Mouse (Mus musculus) testis, postnatal 14 days (tissue): ENCODE results near the gene Reep1.
A peak's percentile ranks its signal among the peaks of the same experiment; 100 is the strongest.

Experiments used
- DNase-seq: peaks from one replicate; pipeline ENCODE4 v3.0.0; 2021; ENCODE audit warnings: low spot score

The Reep1 gene

DNA sequence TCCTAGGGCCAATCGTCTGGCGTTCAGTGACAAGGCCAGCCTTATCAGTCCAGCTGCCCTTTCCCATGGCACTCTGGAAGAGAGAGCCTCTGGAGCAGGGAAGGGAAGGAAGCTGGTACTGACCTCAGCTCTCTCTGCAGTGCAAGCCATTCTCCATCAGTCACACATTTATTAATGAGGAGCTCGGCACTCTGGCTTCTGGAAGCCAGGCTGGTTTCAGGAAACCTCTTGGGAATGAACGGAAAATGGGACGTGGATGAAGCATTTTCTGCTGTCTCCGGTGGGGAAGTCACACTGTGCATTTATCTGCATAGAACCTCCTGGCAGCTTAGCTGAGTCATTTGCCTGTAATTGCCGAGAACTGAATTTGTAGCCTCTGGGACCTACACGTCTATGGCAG lies 29.8 kb downstream of the Reep1 start:
- DNase-seq = no peak

DNA sequence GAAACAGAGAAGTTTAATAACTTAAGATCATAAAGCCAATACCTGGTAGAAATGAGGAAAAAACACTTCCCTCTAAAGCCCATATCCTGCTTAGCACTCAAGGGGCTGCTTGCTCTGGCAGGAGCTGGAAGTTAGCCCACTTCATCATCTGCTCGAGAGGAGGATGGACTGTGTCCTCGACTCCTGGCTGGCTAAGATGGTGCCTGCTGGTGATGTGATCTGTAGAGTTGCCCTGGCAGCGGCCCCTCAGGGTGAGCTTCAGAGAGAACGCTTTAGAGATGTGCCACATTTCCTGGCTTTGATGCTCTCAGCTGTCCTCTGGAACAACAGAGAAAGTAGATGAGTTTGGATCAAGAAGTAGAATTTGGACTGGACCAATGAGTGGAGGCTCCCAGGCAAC lies 31.2 kb downstream of the Reep1 start:
- DNase-seq = no peak

DNA sequence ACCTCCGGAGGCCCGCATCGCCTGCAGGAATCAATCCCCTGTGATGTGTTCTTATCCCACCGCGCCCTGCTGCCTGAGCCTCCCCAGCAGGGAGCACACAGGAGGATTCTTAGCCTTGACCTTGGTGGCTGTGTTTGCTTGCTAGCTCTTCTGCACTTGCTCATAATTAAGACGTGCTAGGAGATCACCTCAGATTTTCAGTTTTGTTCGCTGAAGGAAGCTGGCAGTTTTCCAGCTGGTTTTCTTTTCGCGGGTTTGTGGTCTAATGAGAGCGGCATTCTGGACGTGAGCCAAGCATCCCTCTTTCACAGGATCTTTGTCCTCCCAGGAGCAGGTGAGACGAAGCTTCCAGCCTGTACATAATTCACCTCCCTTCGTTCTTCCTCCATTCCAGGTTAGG lies 33.6 kb downstream of the Reep1 start:
- no peak for DNase-seq

GRCm38 (mm10) chr6:71741998-71742636 lies 34.8 kb downstream of the Reep1 start:
- no peak for DNase-seq

- no peak for DNase-seq
Measured at GRCm38 (mm10) chr6:71744934-71745333, 37.6 kb downstream of the Reep1 start.

DNA sequence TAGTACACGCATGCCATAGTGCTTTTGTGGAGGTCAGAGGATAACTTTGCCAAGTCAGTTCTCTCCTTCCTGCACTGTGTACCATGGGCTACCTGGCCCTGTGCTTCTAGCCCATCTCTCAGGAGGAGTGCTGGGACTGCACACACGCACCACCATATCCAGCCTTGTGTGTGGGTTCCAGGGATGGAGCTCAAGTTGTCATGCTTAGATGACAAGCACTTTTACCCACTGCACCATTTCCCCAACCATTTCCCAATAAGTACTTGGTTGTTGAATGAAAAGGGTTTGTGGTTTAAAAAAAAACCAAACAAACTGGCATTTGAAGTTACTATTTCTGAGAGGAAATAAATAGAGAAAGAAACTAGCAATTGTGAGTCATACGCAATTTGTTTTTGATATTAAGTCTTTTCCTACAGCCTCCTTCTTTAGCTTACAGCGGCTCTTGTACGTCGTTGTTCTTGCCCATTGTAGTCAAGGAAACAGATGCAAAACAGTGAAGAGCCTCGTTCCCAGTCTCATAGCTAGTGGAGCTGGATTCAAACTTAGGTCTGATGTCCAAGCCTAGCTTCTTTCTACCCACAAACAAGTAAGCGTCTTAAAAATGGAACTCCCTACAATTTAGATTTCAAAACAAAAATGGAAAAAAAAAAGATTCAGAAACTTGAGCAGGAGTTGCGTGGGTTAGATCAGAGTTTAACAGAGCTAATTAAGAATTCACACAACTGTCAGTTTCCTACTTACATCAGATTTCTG lies 38.3 kb downstream of the Reep1 start:
- DNase-seq = no peak

- DNase-seq = no peak
Measured at GRCm38 (mm10) chr6:71746246-71746645, 38.9 kb downstream of the Reep1 start.

GRCm38 (mm10) chr6:71746846-71747245 lies 39.5 kb downstream of the Reep1 start:
- no peak for DNase-seq

DNA sequence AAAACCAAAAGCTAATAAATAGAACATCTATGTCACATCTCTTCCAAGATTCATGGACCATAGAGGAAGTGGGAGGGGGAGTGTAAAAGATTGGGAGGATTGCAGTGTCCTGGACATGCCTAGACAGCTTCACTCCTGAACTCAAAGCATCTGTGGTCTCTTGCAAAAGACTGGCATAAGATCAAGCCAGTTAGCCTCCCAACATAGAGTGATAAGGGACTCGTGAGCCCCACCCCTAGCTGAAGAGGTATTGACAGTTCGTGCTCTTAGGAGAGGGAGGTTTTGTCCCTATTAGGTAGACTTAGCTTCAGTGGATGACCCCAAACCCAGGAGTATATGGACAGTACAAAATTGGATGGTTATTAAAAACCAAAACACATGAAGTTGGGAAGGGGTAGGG lies 44.2 kb downstream of the Reep1 start:
- no peak for DNase-seq

DNA sequence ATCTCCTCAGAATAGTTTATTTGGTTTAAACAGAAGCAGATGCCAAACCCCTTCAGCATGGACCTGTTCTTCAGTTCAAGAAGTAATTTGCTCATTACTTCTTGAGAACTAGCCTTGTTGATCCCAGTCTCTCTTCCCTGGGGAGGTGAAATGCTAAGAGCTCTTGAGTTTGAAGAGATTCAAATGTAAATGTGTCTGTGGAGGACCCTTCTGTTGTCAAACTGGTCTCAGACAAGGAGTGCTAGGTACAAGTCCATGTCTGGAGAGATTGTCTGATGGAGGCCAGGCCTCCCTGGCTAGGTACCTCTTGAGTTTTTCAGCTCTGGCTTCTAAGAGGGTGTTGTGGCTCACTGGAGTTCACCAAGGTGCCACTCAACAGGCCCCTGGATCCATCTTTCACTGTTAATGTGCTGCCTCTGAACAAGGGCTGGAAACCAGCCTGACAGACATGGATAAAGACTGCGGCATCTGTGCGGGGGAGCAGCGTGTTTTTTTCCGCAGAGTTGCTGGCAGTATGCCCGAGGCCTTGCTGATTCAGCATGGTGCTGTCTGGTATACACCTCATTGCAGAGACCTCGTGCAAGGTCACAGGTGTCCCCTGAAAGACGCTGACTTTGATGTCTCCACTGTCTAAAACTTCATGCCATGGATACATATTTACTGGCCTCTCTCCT lies 45.6 kb downstream of the Reep1 start:
- DNase-seq = peak; percentile 36

- DNase-seq = no peak
Measured at GRCm38 (mm10) chr6:71757039-71757894, 49.9 kb downstream of the Reep1 start.

DNA sequence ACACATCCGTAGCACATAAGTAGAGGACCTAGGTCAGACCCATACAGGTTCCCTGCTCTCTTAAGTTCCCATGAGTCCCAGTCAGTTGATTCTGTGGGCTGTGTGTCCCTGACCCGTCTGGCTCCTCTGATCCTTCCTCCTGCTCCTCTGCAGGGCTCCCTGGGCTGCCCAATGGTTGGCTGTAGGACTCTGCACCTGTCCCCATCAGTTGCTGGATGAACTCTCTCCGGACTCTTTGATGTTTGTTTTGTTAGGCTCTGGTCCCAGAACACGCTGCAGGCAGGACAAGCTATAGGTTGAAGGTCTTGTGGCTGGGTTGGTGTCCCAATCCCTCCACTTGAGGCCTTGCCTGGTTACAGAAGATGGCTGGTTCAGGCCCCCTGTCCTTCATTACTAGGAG lies 51.4 kb downstream of the Reep1 start:
- DNase-seq = no peak

GRCm38 (mm10) chr6:71760073-71760472 lies 52.7 kb downstream of the Reep1 start:
- DNase-seq = no peak

GRCm38 (mm10) chr6:71767761-71768160 lies 60.4 kb downstream of the Reep1 start:
- no peak for DNase-seq

DNA sequence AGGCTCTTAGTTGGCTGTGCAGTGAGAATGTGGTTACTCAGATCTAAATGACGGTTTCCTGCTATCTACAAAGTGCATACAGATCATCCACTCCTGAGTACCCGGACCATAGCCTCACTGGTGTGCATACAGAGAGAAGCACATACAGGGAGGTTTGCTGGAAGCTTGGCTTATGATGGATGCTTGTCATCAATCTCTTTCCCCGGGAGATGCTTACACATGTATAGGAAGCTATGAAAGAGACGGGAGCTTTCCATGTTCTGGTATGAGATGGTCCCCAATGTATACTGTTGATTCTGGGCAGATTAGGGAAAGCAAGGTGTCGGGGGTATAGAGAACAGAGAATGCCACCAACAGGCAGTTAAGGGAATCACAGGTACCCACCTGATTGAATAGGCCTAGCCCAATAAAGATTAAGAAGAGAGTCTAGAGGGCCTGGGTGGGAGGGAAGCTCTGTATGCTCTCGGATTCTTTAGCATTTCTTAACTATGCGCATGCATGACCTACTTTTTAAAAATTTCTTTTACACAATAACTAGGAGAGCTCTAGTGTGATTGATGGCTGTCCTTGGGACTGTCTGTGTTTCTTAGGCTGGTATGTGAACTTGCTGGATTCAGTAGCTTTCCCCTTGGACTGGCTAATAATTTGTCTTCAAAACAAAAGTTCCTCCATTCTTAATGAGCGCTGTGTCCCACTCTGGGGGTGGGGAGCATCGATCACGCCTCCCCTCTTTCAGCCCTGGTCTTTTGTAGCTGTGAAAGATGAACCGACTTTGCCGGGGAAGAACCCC lies 62.7 kb downstream of the Reep1 start:
- no peak for DNase-seq

- no peak for DNase-seq
Measured at GRCm38 (mm10) chr6:71770856-71771255, 63.5 kb downstream of the Reep1 start.

GRCm38 (mm10) chr6:71771282-71771681 lies 63.9 kb downstream of the Reep1 start:
- DNase-seq = no peak

DNA sequence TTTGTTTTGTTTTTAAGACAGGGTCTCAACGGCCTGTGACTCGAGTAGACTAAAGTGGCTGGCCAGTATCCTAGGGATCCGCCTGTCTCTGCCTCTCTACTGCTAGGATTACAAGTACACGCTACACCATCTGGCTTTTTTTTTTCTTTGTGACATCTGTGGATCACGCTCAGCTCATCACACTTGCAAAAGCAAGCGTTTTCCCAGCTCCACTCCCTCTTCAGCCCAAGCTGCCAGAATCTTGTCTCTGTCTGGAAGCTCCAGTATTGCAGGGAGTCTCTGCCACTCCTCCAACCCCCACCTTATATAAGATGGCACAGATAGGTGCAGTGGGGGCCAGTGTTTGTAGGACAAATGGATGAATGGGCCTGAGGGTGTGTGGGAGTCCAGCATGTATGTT lies 64.8 kb downstream of the Reep1 start:
- no peak for DNase-seq

- no peak for DNase-seq
Measured at GRCm38 (mm10) chr6:71772636-71773208, 65.4 kb downstream of the Reep1 start.

GRCm38 (mm10) chr6:71778016-71778415 lies 70.7 kb downstream of the Reep1 start:
- DNase-seq = no peak

GRCm38 (mm10) chr6:71779831-71780230 lies 72.5 kb downstream of the Reep1 start:
- no peak for DNase-seq
